Mouse (Mus musculus) intestine, embryonic 14.5 days (tissue): ENCODE data around the gene Wnt10a. TPM values are rescaled to one million over a fixed set of nuclear protein-coding genes. Genes with fewer than 3 reads are reported as not detected.

ENCODE experiments used
- ATAC-seq: fragments of 200-750 bp; cut with Nextera tagmentation; replicated peaks from 2 replicates; pipeline ENCODE4 v1.8.0; 2017; ENCODE audit warnings: low read depth, moderate number of reproducible peaks, moderate TSS enrichment, moderate library complexity; ENCODE audit not compliant: low FRiP score, low TSS enrichment
- DNase-seq: peaks from one replicate; pipeline ENCODE4 v3.0.0-alpha.2; 2018; ENCODE audit warnings: low spot score
- H3K27ac ChIP-seq: fragments of 300-500 bp; sonication (generic); 2 replicates; pipeline ENCODE4 v1.5.1; 2014; ENCODE audit warnings: low read depth, mild to moderate bottlenecking, control low read depth
- H3K27me3 ChIP-seq: fragments of 300-500 bp; sonication (generic); replicated peaks from 2 replicates; pipeline ENCODE4 v1.6.1; 2014; ENCODE audit warnings: low read length, control low read depth; ENCODE audit not compliant: control insufficient read depth, insufficient read depth
- H3K36me3 ChIP-seq: fragments of 300-500 bp; sonication (generic); 2 replicates; pipeline ENCODE4 v1.6.1; 2014; ENCODE audit warnings: low read length, control low read depth; ENCODE audit not compliant: control insufficient read depth, insufficient read depth
- H3K4me1 ChIP-seq: fragments of 300-500 bp; sonication (generic); replicated peaks from 2 replicates; pipeline ENCODE4 v1.6.1; 2014; ENCODE audit warnings: low read length, control low read depth, mixed read lengths; ENCODE audit not compliant: control insufficient read depth, insufficient read depth
- H3K4me2 ChIP-seq: fragments of 300-500 bp; sonication (generic); 2 replicates; pipeline ENCODE4 v1.6.1; 2014; ENCODE audit warnings: low read length
- H3K4me3 ChIP-seq: fragments of 300-500 bp; sonication (generic); 2 replicates; pipeline ENCODE4 v1.5.1; 2014; ENCODE audit warnings: low read depth, low read length, control low read depth, mixed read lengths
- H3K9ac ChIP-seq: fragments of 300-500 bp; sonication (generic); 2 replicates; pipeline ENCODE4 v1.6.1; 2014; ENCODE audit warnings: mild to moderate bottlenecking, low read length
- H3K9me3 ChIP-seq: fragments of 300-500 bp; sonication (generic); 2 replicates; pipeline ENCODE4 v1.6.1; 2016; ENCODE audit warnings: low read length, control low read depth; ENCODE audit not compliant: control insufficient read depth
- WGBS: fragments of 180-500 bp; shearing (Covaris S2); extraction: QIAGEN DNeasy Blood & Tissue Kit; methylation state at CpG from one replicate; pipeline ENCODE4 v1.1.7; 2014; 5-methylcytosine and 5-hydroxymethylcytosine counted together
- polyA plus RNA-seq: library from polyadenylated mRNA; unstranded; fragments of >200 nt; fragmentation: Nextera tagmentation; extraction: Ambion mirVana; gene quantifications from 2 replicates; pipeline ENCODE4 v1.2.1, GENCODE M21; 2014

The Wnt10a gene
- polyA plus RNA-seq: 0.26 and 0.30 TPM in 2 replicates

- Histone ChIP-seq H3K4me1 (peaks cover 14% of the 10 kb centered on the region; the same call in 1 of the 2 replicates), H3K27me3 (peaks cover 99% of the 10 kb centered on the region), H3K36me3 (no peaks in the 10 kb centered on the region), H3K4me2 (peak within 1 kb of the TSS; percentile 37), H3K9ac (no peak within 1 kb of the TSS), H3K9me3 (no peaks in the 10 kb centered on the region), H3K4me3 (0 out of 2 replicates have a peak within 1 kb of the TSS, but pooled peaks have one; percentile 3), H3K27ac (no peak within 1 kb of the TSS)
- 1% methylated on average over 11 of the region's 11 CpGs for WGBS
- ATAC-seq (no peak; the same call in 1 of the 2 replicates), DNase-seq (no peak)
These were observed at the start of gene Wnt10a for GRCm38 (mm10) chr1:74791249-74791648. Gene Wnt10a (plus strand): TSS chr1:74791516.

- no peak for ATAC-seq
- Histone ChIP-seq H3K36me3 (no peaks in the 10 kb centered on the region), H3K4me3 (no peak overlapping the region), H3K4me2 (no peak overlapping the region), H3K9ac (no peak overlapping the region), H3K27me3 (peaks cover 23% of the 10 kb centered on the region; the same call in 1 of the 2 replicates), H3K27ac (no peak overlapping the region), H3K9me3 (no peaks in the 10 kb centered on the region), H3K4me1 (no peaks in the 10 kb centered on the region)
- WGBS: 57% methylated on average over 5 of the region's 5 CpGs
- DNase-seq: no peak
These were observed 44.0 kb upstream of the Wnt10a start for GRCm38 (mm10) chr1:74747335-74747734.

- Histone ChIP-seq H3K9ac (no peak within 1 kb of the TSS; the same call in 1 of the 2 replicates), H3K9me3 (no peaks in the 10 kb centered on the region), H3K4me2 (peak within 1 kb of the TSS; percentile 46), H3K36me3 (no peaks in the 10 kb centered on the region), H3K4me3 (peak within 1 kb of the TSS; percentile 7; the same call in 1 of the 2 replicates), H3K27me3 (peaks cover 23% of the 10 kb centered on the region; the same call in 1 of the 2 replicates), H3K27ac (no peak within 1 kb of the TSS), H3K4me1 (no peaks in the 10 kb centered on the region)
- peak; percentile 66 for ATAC-seq
- peak; percentile 77 for DNase-seq
- 9% methylated on average over 30 of the region's 30 CpGs for WGBS
These were observed 42.6 kb upstream of the Wnt10a start, which contains the start of gene Prkag3 for GRCm38 (mm10) chr1:74748643-74749271. Gene Prkag3 (minus strand): TSS chr1:74749221.

GRCm38 (mm10) chr1:74749301-74749700, 42.0 kb upstream of the Wnt10a start:
- no peak; the same call in 1 of the 2 replicates for ATAC-seq
- WGBS: 51% methylated on average over 7 of the region's 7 CpGs
- Histone ChIP-seq H3K4me2 (0 out of 2 replicates have a peak overlapping the region, but pooled peaks have one; percentile 46), H3K9ac (no peak overlapping the region), H3K4me3 (no peak overlapping the region), H3K36me3 (no peaks in the 10 kb centered on the region), H3K9me3 (no peaks in the 10 kb centered on the region), H3K27ac (no peak overlapping the region), H3K27me3 (peaks cover 23% of the 10 kb centered on the region; the same call in 1 of the 2 replicates), H3K4me1 (no peaks in the 10 kb centered on the region)
- DNase-seq: peak; percentile 58

GRCm38 (mm10) chr1:74750683-74751082, 40.6 kb upstream of the Wnt10a start:
- 78% methylated on average over 4 of the region's 4 CpGs for WGBS
- no peak for ATAC-seq
- no peaks in the 10 kb centered on the region for H3K4me1 ChIP-seq
- DNase-seq: no peak
- peaks cover 23% of the 10 kb centered on the region; the same call in 1 of the 2 replicates for H3K27me3 ChIP-seq
- H3K36me3 ChIP-seq: no peaks in the 10 kb centered on the region
- H3K4me2 ChIP-seq: no peak overlapping the region
- H3K9ac ChIP-seq: no peak overlapping the region
- H3K9me3 ChIP-seq: no peaks in the 10 kb centered on the region
- H3K4me3 ChIP-seq: no peak overlapping the region
- H3K27ac ChIP-seq: no peak overlapping the region

- Histone ChIP-seq H3K9me3 (no peaks in the 10 kb centered on the region), H3K4me2 (no peak overlapping the region), H3K27ac (no peak overlapping the region), H3K9ac (no peak overlapping the region), H3K36me3 (no peaks in the 10 kb centered on the region), H3K27me3 (peaks cover 23% of the 10 kb centered on the region; the same call in 1 of the 2 replicates), H3K4me1 (no peaks in the 10 kb centered on the region), H3K4me3 (no peak overlapping the region)
- WGBS: 84% methylated on average over 8 of the region's 8 CpGs
- no peak for DNase-seq
- ATAC-seq: no peak
These were observed 39.2 kb upstream of the Wnt10a start for GRCm38 (mm10) chr1:74752150-74752549.

DNA sequence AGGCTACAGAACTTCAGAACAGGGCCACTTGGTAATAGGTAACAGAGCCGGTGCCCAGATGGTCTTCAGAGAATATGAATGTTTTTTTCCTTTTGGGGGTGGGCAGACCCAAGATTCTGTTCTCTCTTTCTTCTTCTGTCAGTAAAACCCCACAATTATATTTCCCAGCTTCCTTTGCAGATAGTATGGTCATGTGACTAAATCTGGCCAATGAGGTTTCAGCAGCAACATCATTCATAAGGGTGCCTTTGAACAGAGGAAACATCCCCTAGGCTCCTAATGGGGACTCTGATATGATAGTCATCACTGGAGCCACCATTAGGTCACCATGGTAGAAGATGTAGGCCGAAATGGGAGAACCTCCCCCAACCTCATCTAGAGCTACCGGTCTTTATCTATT, 38.5 kb upstream of the Wnt10a start:
- H3K4me3 ChIP-seq: no peak overlapping the region
- 96% methylated on average over 3 of the region's 3 CpGs for WGBS
- H3K27ac ChIP-seq: no peak overlapping the region
- H3K4me1 ChIP-seq: no peaks in the 10 kb centered on the region
- no peak overlapping the region for H3K4me2 ChIP-seq
- H3K36me3 ChIP-seq: no peaks in the 10 kb centered on the region
- no peak overlapping the region for H3K9ac ChIP-seq
- ATAC-seq (no peak), DNase-seq (no peak)
- H3K9me3 ChIP-seq: no peaks in the 10 kb centered on the region
- peaks cover 18% of the 10 kb centered on the region; the same call in 1 of the 2 replicates for H3K27me3 ChIP-seq

DNA sequence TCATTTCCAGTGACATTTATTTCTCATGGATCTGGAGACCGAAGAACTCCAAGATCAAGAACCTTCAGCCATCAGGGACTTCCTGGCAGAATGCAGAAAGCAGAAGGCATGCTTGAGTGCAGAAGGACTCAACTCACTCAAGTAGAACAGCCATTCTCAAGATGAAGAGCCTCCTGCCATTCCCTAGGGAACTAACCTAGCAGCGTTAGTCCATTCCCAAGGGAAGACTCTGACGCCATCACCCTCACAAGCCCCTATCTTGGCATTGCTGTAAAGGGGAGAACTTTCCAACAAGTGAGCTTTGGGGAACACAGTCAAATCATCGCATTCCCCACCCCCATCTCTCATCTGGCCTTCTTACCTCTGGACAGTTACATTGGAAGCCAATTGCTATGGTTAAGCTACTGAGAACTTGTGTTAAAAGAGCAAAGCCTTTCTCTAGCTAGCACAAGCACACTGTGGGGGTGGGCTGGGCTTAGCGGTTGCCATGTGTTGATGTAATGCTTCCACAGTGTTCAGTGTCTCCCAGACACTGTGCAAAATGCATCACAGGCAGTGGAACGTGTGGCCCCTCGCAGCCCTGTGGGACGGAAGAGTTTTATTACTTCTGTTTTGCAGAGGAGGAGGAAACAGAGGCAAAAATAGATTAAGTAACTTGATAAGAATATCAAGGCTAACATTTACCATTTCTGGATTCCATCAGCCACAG, 37.9 kb upstream of the Wnt10a start:
- no peak overlapping the region for H3K9ac ChIP-seq
- 74% methylated on average over 8 of the region's 8 CpGs for WGBS
- ATAC-seq: no peak

More for the DNA sequence above, 37.9 kb upstream of the Wnt10a start:
- H3K27ac ChIP-seq: no peak overlapping the region
- no peak overlapping the region for H3K4me3 ChIP-seq
- no peak for DNase-seq
- H3K9me3 ChIP-seq: no peaks in the 10 kb centered on the region
- H3K4me2 ChIP-seq: no peak overlapping the region
- no peaks in the 10 kb centered on the region for H3K4me1 ChIP-seq
- H3K36me3 ChIP-seq: no peaks in the 10 kb centered on the region
- H3K27me3 ChIP-seq: peaks cover 12% of the 10 kb centered on the region; the same call in 1 of the 2 replicates
